Mouse (Mus musculus) right cerebral cortex, adult 18-20 months (tissue): ENCODE results near the gene Olfr1046.
"Not testable (repeated sequence)": the region's sequence is repeated elsewhere in the genome, so short reads cannot be mapped to it uniquely, and the experiment has no call there.

ENCODE experiments used
- DNase-seq: peaks from one replicate; pipeline ENCODE4 v3.0.0; 2022; ENCODE audit warnings: mixed read lengths

Gene Olfr1046

DNA sequence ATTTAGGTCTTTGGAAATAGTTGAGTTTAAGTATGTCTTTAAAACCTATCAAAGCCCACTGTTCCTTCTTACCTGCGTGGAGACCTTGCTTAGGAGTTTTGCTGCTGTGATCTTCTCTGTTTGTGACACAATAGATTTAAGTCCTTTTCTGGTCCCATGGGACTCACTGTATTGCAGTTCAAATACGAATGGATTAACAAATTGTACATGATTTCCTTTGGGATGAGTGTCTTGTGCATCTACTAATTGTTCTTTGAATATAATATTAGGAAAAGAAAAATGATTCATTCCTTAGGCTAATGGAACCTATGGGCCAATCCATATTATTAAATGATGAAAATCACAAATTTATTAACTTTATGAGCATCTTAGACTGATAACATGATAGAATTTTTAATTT lies at the start of gene Olfr1046:
Gene Olfr1046, minus strand, starts transcription at position 101 of the 400 bp plus-strand sequence.
- DNase-seq: no peak

DNA sequence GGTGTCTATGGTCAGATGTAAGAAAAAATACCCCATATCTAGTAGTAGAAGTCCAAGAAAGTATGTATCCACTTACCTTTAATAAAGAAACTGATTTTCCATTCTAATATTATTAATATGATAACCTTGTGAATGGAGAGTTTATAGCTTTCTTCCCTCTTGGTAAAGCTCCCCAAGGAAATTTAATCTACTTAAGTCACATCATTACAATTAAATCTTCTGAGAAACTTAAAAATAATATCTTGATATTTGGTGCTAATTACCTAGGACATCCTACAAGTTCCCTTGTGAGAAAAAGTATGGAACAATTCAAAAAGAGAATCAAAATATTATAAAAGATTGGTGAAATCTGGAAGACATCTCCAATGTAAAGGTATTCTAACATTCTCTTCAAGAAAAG lies 39.1 kb upstream of the Olfr1046 start, which contains the start of gene Olfr1049:
Gene Olfr1049, minus strand, starts transcription at position 101 of the 400 bp plus-strand sequence.
- DNase-seq: not testable (repeated sequence)

- DNase-seq: no peak
These were observed 21.1 kb upstream of the Olfr1046 start, which contains the start of gene Olfr1048 for GRCm38 (mm10) chr2:86240189-86240588. TSS of gene Olfr1048 (minus strand) at chr2:86240289.

- DNase-seq: no peak
These were observed 12.2 kb upstream of the Olfr1046 start, which contains the start of gene Olfr1047 for GRCm38 (mm10) chr2:86231301-86231700. TSS of gene Olfr1047 (minus strand) at chr2:86231401.

GRCm38 (mm10) chr2:86202909-86203308 lies 16.2 kb downstream of the Olfr1046 start, which contains the start of gene Olfr1045:
TSS of gene Olfr1045 (minus strand) at chr2:86203009.
- no peak for DNase-seq

DNA sequence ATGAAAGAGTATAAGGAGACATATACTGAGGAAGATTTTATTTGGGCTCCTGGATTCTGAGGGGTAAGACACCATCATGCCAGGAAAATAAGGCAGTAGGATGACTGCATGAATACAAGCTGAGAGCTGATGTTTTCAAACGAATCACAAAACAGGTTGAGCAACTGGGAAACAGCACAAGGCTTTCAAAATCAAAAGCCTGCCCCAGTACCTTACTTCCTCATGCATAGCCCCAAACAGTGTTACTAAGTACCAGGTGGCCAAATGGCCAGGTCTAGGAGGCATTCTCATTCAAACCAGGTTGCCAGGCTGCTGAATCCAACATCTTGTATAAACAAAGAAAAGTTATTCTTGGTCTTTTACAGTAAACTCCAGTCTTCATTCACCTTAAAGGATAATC lies 23.3 kb downstream of the Olfr1046 start:
- no peak for DNase-seq

DNA sequence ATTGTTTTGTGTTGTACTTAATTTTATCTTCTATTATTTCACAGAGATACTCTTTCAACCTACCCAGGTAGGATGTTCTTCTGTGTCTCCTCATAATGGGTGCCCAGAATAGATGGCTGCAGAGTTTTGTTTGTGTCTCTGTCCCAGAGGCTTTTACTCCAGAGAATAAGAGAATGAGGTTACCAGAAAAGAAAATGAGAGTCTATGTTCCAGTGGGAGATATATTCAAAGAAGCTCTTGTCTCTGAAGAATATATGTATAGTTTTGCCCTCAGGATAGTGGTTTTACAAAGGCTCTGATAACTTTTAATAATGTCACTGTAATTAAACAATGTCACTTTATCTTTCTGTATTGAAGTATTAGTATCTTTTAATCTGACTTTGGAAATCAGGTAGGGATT lies 33.5 kb downstream of the Olfr1046 start, which contains the start of gene Olfr52:
Gene Olfr52, minus strand, starts transcription at position 101 of the 400 bp plus-strand sequence.
- DNase-seq: no peak

DNA sequence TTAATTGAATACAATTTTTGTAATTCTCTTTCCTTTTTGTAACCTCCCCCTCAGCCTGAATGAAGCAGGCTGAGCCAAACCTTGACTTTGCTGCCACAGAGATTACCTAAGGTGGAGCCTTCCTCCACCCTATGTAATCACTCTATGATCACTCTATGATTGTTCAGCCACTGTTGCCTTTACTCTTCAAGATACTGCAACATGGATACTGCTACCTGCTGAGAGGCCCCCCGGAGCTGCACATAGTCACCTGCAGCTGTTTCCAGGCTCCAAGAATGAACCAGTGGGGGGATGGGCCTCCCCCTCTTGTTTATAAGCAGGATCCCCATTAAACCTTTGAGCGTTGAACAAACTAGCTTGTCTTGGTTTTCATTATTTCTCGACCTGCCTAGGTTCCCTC lies 39.2 kb downstream of the Olfr1046 start:
- DNase-seq: no peak

DNA sequence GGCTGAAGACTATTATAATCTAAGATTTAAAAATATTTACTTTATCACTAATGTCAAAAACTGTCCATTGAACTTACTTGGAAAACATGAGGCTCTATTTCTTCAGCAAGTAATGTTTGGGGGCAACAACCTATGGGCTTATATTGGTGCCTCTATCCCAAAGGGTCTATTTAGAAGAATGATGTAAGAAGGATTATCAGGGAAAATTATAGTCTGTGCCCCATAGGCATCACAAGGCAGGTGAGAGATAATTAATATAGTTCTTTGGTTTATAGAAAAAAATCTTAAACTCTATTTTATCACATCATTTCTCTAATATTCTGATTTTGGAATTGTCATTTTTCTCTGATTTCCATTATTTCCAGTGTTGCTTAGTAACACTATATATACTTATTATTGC lies 41.4 kb downstream of the Olfr1046 start, which contains the start of gene Olfr1044:
Gene Olfr1044, minus strand, starts transcription at position 101 of the 400 bp plus-strand sequence.
- DNase-seq: no peak

DNA sequence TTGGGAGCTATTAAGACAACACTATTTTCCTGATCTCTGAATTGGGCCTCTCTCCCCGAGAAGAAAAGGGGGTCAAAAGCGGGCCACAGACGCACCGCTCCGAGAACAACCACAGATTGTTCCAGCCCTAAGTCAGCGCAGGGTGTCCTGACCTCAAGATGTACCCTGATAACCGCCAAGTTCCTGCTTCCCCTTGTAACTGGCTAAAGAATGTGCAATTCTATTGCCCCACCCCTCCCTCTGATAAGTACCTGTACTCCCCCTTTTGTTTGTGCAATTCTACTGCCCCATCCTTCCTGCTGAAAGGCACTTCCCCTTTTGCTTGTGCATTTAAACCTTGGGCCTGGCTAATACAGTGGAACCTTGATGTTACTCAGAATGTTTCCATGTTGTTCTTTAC lies 43.7 kb downstream of the Olfr1046 start:
- not testable (repeated sequence) for DNase-seq

- DNase-seq: no peak
These were observed 51.7 kb downstream of the Olfr1046 start, which contains the start of gene Olfr1043 for GRCm38 (mm10) chr2:86167422-86167821. TSS of gene Olfr1043 (minus strand) at chr2:86167522.
